Mouse (Mus musculus): ENCODE measurements at regions not wholly inside any gene's neighbourhood (a gene's known extent, or its start where the extent isn't known, plus 50 kb on each side); places are given as distances from the start of the nearest gene placed in this dataset.

DNA sequence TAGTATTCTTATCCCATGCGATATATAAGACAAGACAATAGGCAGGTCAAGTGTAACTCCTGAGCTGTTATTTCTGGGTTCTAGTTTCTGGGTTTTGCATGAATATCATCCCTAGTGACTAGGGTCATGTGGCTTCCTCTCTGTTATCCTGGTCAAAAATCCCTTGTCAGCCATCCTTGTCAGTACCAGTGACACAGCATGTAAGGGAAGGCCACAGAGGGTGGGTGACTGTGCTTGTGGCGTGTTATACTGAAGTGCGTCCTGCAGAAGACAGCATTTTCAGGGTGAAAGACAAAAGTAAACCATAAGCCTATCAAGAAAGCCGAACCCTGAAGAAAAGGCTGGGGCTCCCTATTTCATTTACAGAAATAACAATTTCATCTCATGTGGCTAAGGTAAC is 50.7 kb upstream of the Echdc3 start:
- no peak for TF ChIP-seq POLR2A (IDR thresholded peaks at IDR 0.05; ENCODE audit: borderline replicate concordance, extremely low read depth, insufficient read depth, insufficient read length)
- ATAC-seq (ENCODE audit: low FRiP score, low read depth) (no peak), DNase-seq (ENCODE audit: low spot score) (no peak)
- no peak overlapping the region for H3K27ac ChIP-seq (replicated peaks; ENCODE audit: low read depth, low read length)
- H3K9me3 ChIP-seq (ENCODE audit: control insufficient read depth, low read length), result 0 out of 2 replicates have a peak, but pooled peaks cover 7% of the 10 kb centered on the region
- no peak overlapping the region for H3K9ac ChIP-seq (ENCODE audit: low read depth, low read length, severe bottlenecking)
- H3K36me3 ChIP-seq (ENCODE audit: control insufficient read depth, insufficient read depth, low read length), result no peaks in the 10 kb centered on the region
- WGBS, result 95% methylated on average over 4 of the region's 4 CpGs
- no peaks in the 10 kb centered on the region for H3K27me3 ChIP-seq (ENCODE audit: control insufficient read depth, insufficient read depth, low read length)
- peaks cover 7% of the 10 kb centered on the region for H3K4me1 ChIP-seq (ENCODE audit: control insufficient read depth, insufficient read depth, low read length)
- H3K4me2 ChIP-seq (replicated peaks; ENCODE audit: low read depth, low read length, severe bottlenecking), result no peak overlapping the region
- H3K4me3 ChIP-seq (replicated peaks; ENCODE audit: low read length), result no peak overlapping the region

DNA sequence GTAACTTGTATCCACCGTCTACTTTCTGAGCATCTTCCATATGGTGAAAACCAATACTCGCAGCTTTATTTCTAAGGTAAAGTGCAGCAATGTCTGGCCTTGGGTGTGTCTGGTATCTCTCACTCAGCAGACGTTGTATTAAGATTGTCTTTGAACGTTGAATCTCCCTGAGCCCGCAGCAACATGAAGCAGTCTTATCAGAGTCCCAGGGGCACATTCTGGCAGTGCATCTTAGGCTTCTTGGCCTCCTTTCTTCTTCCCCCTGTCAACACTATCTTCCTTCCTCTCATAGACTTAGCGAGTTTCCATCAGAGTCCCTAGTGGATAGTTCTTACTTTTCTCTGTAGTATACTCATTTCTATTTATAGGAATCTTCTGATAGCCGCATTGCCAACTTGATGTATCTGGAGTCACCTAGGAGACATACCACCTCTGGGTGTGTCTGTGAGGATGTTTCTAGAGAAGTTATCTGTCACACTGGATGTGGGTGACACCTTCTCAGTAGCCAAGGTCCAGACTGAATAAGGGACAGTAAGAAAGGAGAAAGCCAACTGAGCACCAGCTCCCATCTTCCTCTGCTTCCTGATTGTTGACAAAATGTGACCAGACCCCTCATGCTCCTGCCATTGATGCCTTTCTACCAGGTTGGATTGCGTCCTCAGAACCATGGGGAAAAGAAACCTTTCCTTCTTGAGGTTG is 51.4 kb upstream of the Echdc3 start:
- no peak for ATAC-seq (ENCODE audit: low FRiP score, low read depth)

DNA sequence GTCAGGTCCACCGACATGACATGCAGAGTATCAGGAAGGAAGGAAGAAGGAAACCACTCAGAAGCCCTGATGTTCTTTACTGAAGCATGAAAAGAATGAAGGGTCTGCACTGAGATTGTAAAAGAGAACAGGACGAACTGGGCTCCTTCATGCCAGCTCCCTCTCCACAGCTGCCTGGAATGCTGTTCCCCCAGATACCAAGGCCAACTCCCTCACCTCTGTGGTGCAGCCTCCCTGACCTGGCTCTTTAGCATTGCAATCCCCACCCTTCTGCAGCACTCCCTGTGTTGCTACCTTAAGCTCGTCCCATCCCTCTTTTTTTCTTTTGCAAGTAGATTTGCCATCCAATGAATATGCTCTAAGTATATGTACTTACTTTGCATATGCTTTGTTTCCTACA is 52.3 kb upstream of the Echdc3 start:
- 57% methylated on average over 3 of the region's 3 CpGs for WGBS
- ATAC-seq (ENCODE audit: low FRiP score, low read depth), result no peak
- H3K36me3 ChIP-seq (ENCODE audit: control insufficient read depth, insufficient read depth, low read length), result no peaks in the 10 kb centered on the region

More for the DNA sequence above, 51.4 kb upstream of the Echdc3 start:
- H3K4me3 ChIP-seq (replicated peaks; ENCODE audit: low read length), result no peak overlapping the region
- H3K27ac ChIP-seq (replicated peaks; ENCODE audit: low read depth, low read length), result no peak overlapping the region
- H3K4me1 ChIP-seq (ENCODE audit: control insufficient read depth, insufficient read depth, low read length), result peaks cover 14% of the 10 kb centered on the region
- DNase-seq (ENCODE audit: low spot score), result no peak
- no peak overlapping the region for H3K9ac ChIP-seq (ENCODE audit: low read depth, low read length, severe bottlenecking)
- TF ChIP-seq POLR2A (IDR thresholded peaks at IDR 0.05; ENCODE audit: borderline replicate concordance, extremely low read depth, insufficient read depth, insufficient read length), result no peak
- H3K36me3 ChIP-seq (ENCODE audit: control insufficient read depth, insufficient read depth, low read length), result no peaks in the 10 kb centered on the region
- 87% methylated on average over 8 of the region's 8 CpGs for WGBS
- H3K9me3 ChIP-seq (ENCODE audit: control insufficient read depth, low read length), result 0 out of 2 replicates have a peak, but pooled peaks cover 7% of the 10 kb centered on the region
- no peak overlapping the region for H3K4me2 ChIP-seq (replicated peaks; ENCODE audit: low read depth, low read length, severe bottlenecking)
- H3K27me3 ChIP-seq (ENCODE audit: control insufficient read depth, insufficient read depth, low read length), result no peaks in the 10 kb centered on the region

DNA sequence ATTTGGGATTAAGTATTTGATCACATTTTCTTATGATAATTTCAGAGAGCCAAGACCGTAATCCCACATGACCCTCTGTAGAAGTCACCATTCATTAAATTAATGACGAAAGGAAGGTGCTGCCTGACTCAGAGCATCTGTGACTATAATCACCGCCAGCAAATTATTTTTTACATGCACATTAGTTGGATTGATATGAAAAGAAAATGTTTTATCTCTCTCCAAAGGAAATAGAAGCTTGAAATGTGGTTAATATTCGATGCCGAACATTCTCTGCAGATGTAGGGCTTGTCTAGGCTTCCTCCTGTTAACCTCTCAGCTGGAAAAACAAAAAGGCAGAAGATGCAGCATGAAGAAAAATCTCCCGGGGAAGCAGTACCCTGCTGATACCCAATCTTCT is 54.2 kb upstream of the Echdc3 start:
- no peak for TF ChIP-seq POLR2A (IDR thresholded peaks at IDR 0.05; ENCODE audit: borderline replicate concordance, extremely low read depth, insufficient read depth, insufficient read length)
- no peaks in the 10 kb centered on the region for H3K27me3 ChIP-seq (ENCODE audit: control insufficient read depth, insufficient read depth, low read length)
- 57% methylated on average over 6 of the region's 6 CpGs for WGBS
- H3K9ac ChIP-seq (ENCODE audit: low read depth, low read length, severe bottlenecking), result no peak overlapping the region
- H3K9me3 ChIP-seq (ENCODE audit: control insufficient read depth, low read length), result no peaks in the 10 kb centered on the region
- no peak overlapping the region for H3K4me2 ChIP-seq (replicated peaks; ENCODE audit: low read depth, low read length, severe bottlenecking)
- H3K27ac ChIP-seq (replicated peaks; ENCODE audit: low read depth, low read length), result no peak overlapping the region
- H3K4me1 ChIP-seq (ENCODE audit: control insufficient read depth, insufficient read depth, low read length), result peaks cover 19% of the 10 kb centered on the region
- H3K36me3 ChIP-seq (ENCODE audit: control insufficient read depth, insufficient read depth, low read length), result no peaks in the 10 kb centered on the region
- DNase-seq (ENCODE audit: low spot score) (no peak), ATAC-seq (ENCODE audit: low FRiP score, low read depth) (no peak)
- no peak overlapping the region for H3K4me3 ChIP-seq (replicated peaks; ENCODE audit: low read length)

More for the DNA sequence above, 52.3 kb upstream of the Echdc3 start:
- Histone ChIP-seq H3K27me3 (ENCODE audit: control insufficient read depth, insufficient read depth, low read length) (no peaks in the 10 kb centered on the region), H3K4me1 (ENCODE audit: control insufficient read depth, insufficient read depth, low read length) (peaks cover 19% of the 10 kb centered on the region), H3K9me3 (ENCODE audit: control insufficient read depth, low read length) (0 out of 2 replicates have a peak, but pooled peaks cover 5% of the 10 kb centered on the region), H3K27ac (replicated peaks; ENCODE audit: low read depth, low read length) (no peak overlapping the region), H3K4me2 (replicated peaks; ENCODE audit: low read depth, low read length, severe bottlenecking) (no peak overlapping the region), H3K9ac (ENCODE audit: low read depth, low read length, severe bottlenecking) (no peak overlapping the region), H3K4me3 (replicated peaks; ENCODE audit: low read length) (no peak overlapping the region)
- DNase-seq (ENCODE audit: low spot score), result no peak
- no peak for TF ChIP-seq POLR2A (IDR thresholded peaks at IDR 0.05; ENCODE audit: borderline replicate concordance, extremely low read depth, insufficient read depth, insufficient read length)

DNA sequence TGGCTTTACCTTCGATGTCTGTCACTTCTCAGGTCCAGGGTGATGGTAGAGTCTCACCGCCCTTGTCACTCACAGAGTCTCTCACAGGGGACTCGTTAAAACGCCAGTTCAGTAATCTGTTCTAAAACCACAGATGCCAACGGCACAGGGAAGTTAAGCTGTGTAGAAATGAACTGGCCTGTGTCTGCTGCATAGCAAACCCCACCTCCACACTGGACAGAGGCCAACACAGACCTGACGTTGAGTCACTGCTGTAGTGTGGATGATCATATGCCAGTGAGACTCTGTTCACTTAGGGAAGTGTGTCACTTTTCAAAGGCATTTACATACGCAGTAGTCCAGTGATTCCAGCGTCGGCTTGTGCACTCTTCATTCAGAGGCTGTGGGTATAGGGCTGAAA is 54.7 kb upstream of the Echdc3 start:
- Histone ChIP-seq H3K36me3 (ENCODE audit: control insufficient read depth, insufficient read depth, low read length) (no peaks in the 10 kb centered on the region), H3K4me3 (replicated peaks; ENCODE audit: low read length) (no peak overlapping the region), H3K4me1 (ENCODE audit: control insufficient read depth, insufficient read depth, low read length) (peaks cover 19% of the 10 kb centered on the region), H3K4me2 (replicated peaks; ENCODE audit: low read depth, low read length, severe bottlenecking) (no peak overlapping the region), H3K9me3 (ENCODE audit: control insufficient read depth, low read length) (no peaks in the 10 kb centered on the region), H3K9ac (ENCODE audit: low read depth, low read length, severe bottlenecking) (no peak overlapping the region), H3K27me3 (ENCODE audit: control insufficient read depth, insufficient read depth, low read length) (no peaks in the 10 kb centered on the region), H3K27ac (replicated peaks; ENCODE audit: low read depth, low read length) (no peak overlapping the region)
- peak; percentile 63 for ATAC-seq (ENCODE audit: low FRiP score, low read depth)
- TF ChIP-seq POLR2A (IDR thresholded peaks at IDR 0.05; ENCODE audit: borderline replicate concordance, extremely low read depth, insufficient read depth, insufficient read length), result no peak
- DNase-seq (ENCODE audit: low spot score), result peak; percentile 53
- WGBS, result 30% methylated on average over 9 of the region's 9 CpGs
